In the genomic region with DNA sequence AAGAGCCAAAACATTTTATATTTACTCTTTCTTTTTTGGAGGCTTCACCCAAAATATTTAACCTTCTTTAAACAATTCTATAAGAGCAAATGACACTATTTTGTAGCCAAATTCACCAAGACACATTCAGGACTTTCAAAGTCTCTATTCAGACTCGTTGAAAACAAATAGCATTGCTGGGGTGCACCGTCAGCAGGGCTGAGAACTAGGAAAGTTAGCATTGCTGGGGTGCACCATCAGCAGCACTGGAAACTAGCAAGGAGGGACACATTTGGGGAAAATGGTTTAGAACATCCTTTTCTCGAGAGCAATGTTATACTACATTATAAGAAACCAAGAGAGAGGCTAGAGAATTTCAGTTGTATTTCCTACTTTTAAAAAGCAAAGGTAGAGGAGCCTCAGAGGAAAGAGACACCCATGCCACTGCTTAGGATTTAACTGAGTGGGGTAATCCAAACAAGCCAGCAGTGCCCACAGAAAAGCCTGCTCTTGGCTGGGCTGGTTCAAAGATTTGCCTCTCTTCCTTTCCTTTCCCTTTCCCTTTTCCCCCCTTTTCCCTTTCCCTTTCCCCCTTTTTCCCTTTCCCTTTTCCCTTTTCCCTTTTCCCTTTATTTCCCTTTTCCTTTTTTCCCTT, we compare ENCODE assay signal across 18 mouse cellular contexts.
DNase-seq lines count a peak whose midpoint lies in the region; ATAC-seq lines count a peak whose summit lies in the region.
"Had no signal": no experiment of that assay in that cellular context is flagged by ENCODE, and none has a peak within 500 bp of the region (broad histone marks: within the 10 kb centered on the region; RNA-seq: fewer than 3 reads in every experiment).

No protein-coding gene starts in this region.

- intact Hi-C loops in left cerebral cortex, postnatal 25 days (cut with DNase I) = no loop called here

- DNase-seq in A20 (ENCODE audit: low read depth, low spot score) = peak; percentile 7
- DNase-seq in cerebellum, adult 11 months = no peak
- DNase-seq in adrenal gland, adult 18-20 months (ENCODE audit: low spot score in 2 of 2) = no peak
- no peak for DNase-seq in left cerebral cortex, postnatal 25 days (ENCODE audit: low spot score in 2 of 2)
- DNase-seq: adrenal gland, postnatal 10 days; cerebellum, adult 11-12 months; cerebellum, adult 9-10 months; forebrain, postnatal 0 days; gastrocnemius, postnatal 14 days; kidney, adult 2 months had no signal

- ATAC-seq in CD4-positive, CD25-positive, alpha-beta regulatory T cell, adult 4 months = peak; percentile 68
- 0 out of 2 replicates have a peak, but pooled peaks have one; percentile 22 for ATAC-seq in common myeloid progenitor, adult 5-6 weeks (replicated peaks; ENCODE audit: low read depth, poor library complexity, severe bottlenecking)
- ATAC-seq in megakaryocyte progenitor cell, adult 5-6 weeks (replicated peaks; ENCODE audit: poor library complexity) = peak; percentile 37; the same call in 1 of the 2 replicates
- no peak for ATAC-seq in erythroid progenitor cell, adult 5-6 weeks (replicated peaks; ENCODE audit: low FRiP score, poor library complexity, severe bottlenecking)
- ATAC-seq: forebrain, embryonic 13.5 days; forebrain, postnatal 0 days; hindbrain, postnatal 0 days; intestine, embryonic 16.5 days; Patski had no signal
